Mouse (Mus musculus): ENCODE data around the gene Tead1.

DNA sequence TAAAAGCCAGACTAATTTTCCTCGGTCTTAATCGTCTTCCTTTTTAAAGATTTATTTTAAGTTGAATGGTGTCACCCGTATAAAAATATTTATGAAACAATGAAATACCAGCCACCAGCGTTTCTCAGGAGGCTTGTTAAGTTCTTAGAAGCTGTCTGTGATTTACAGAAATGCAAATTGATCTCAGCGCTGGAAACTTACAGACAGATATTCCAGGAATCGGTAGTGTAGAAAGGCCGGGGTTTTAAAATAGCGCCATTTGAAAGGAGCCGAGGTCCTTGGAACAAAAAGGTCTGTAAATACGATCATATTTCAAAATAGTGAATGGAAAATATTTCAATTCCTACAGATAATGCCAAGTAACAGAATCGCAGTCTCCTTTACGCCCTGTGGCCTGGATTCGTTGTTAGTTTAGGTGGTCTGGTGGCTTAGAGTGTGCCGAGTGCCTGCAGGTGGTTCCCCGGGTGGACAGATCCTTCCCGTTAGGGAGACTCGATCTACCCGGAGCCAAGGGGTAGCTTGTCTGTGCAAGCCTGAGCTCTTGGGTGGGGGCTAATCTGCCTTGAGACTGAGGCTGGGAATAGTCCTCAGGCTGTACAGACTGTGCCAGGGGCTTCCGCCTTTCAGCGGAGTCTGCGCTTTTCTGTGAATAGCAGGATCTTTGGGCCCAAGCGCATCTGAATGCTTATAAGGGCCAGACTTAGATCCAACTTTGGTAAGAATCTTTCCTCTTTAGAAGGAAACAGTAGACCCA is 1.6 kb downstream of the Tead1 start:
- no peak for TF ChIP-seq CTCF (IDR thresholded peaks at IDR 0.05; ENCODE audit: low read depth, low read length)
- TF ChIP-seq POLR2A (IDR thresholded peaks at IDR 0.05; ENCODE audit: insufficient read depth, low read length) = no peak
